Mouse (Mus musculus) lung, postnatal 0 days (tissue): ENCODE results near the gene Lypd5. TPM values are rescaled to one million over a fixed set of nuclear protein-coding genes. Genes with fewer than 3 reads are reported as not detected.

ENCODE experiments used
- ATAC-seq: fragments of 200-750 bp; cut with Nextera tagmentation; 2 replicates; pipeline ENCODE4 v1.8.0; 2017; ENCODE audit warnings: moderate library complexity
- DNase-seq: peaks from one replicate; pipeline ENCODE4 v3.0.0-alpha.2; 2016; ENCODE audit warnings: low spot score
- H3K27ac ChIP-seq: fragments of 300-500 bp; sonication (generic); 2 replicates; pipeline ENCODE4 v1.5.1; 2014; ENCODE audit warnings: antibody characterized with exemption, mild to moderate bottlenecking, low read length, mixed read lengths
- H3K27me3 ChIP-seq: fragments of 300-500 bp; sonication (generic); replicated peaks from 2 replicates; pipeline ENCODE4 v1.6.1; 2014; ENCODE audit warnings: low read length, mixed read lengths; ENCODE audit not compliant: insufficient read depth
- H3K36me3 ChIP-seq: fragments of 300-500 bp; sonication (generic); 2 replicates; pipeline ENCODE4 v1.6.1; 2014; ENCODE audit warnings: low read length, mixed read lengths; ENCODE audit not compliant: insufficient read depth
- H3K4me1 ChIP-seq: fragments of 300-500 bp; sonication (generic); 2 replicates; pipeline ENCODE4 v1.6.1; 2014; ENCODE audit warnings: antibody characterized with exemption, low read depth, low read length, mixed read lengths; ENCODE audit not compliant: insufficient read depth
- H3K4me2 ChIP-seq: fragments of 300-500 bp; sonication (generic); replicated peaks from 2 replicates; pipeline ENCODE4 v1.6.1; 2014; ENCODE audit warnings: low read depth, mild to moderate bottlenecking, low read length, moderate library complexity, mixed read lengths
- H3K4me3 ChIP-seq: fragments of 300-500 bp; sonication (generic); 2 replicates; pipeline ENCODE4 v1.5.1; 2014; ENCODE audit warnings: low read depth, low read length
- H3K9ac ChIP-seq: fragments of 300-500 bp; sonication (generic); replicated peaks from 2 replicates; pipeline ENCODE4 v1.6.1; 2014; ENCODE audit warnings: low read depth, mild to moderate bottlenecking
- H3K9me3 ChIP-seq: fragments of 300-500 bp; sonication (generic); 2 replicates; pipeline ENCODE4 v1.6.1; 2016; ENCODE audit warnings: low read length, mixed read lengths
- CTCF ChIP-seq: IDR thresholded peaks from 2 replicates; pipeline ENCODE4 v1.5.1; 2016; ENCODE audit warnings: antibody characterized with exemption, mild to moderate bottlenecking
- EP300 ChIP-seq: IDR thresholded peaks from 2 replicates; pipeline ENCODE4 v1.6.1; 2016; ENCODE audit warnings: antibody characterized with exemption, mild to moderate bottlenecking, control low read depth
- WGBS: fragments of 180-500 bp; shearing (Covaris S2); extraction: QIAGEN DNeasy Blood & Tissue Kit; methylation state at CpG from one replicate; pipeline ENCODE4 v1.1.7; 2014; 5-methylcytosine and 5-hydroxymethylcytosine counted together
- polyA plus RNA-seq: library from polyadenylated mRNA; unstranded; fragments of >200 nt; fragmentation: Nextera tagmentation; extraction: Ambion mirVana; gene quantifications from 2 replicates; pipeline ENCODE4 v1.2.1, GENCODE M21; 2015

Lypd5 gene
- polyA plus RNA-seq, 1 experiment from 2014 or later, result not detected

DNA sequence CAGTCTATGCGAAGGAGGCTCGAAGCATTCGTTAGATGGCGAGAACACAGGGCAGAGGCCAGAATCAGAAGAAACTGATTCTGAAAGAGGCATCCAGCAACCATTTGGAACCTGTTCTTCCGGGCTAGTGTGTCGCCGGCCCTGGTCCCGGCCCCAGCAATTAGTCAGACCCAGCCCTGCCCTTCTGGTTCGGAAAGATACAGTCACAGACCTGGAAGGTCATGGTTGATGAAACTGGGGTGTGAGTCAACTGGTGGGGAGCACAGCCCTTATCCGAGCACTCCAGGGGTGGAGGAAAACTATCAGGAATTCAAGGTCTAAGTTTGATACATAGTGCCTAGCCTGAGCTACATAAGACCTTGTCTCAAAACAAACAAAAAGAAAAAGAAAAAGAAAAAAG is 7.1 kb downstream of the Lypd5 start:
- H3K4me1 ChIP-seq, result no peaks in the 10 kb centered on the region
- H3K27ac ChIP-seq, result no peak overlapping the region
- H3K27me3 ChIP-seq, result no peaks in the 10 kb centered on the region
- DNase-seq (no peak), ATAC-seq (no peak)
- H3K36me3 ChIP-seq, result no peaks in the 10 kb centered on the region
- no peak for TF ChIP-seq CTCF
- H3K9ac ChIP-seq, result no peak overlapping the region
- H3K4me3 ChIP-seq, result no peak overlapping the region
- WGBS, result 77% methylated on average over 10 of the region's 10 CpGs
- H3K4me2 ChIP-seq, result no peak overlapping the region
- no peaks in the 10 kb centered on the region for H3K9me3 ChIP-seq

- DNase-seq (no peak), ATAC-seq (no peak)
- Histone ChIP-seq H3K4me2 (no peak overlapping the region), H3K27ac (no peak overlapping the region), H3K4me3 (no peak overlapping the region), H3K9me3 (no peaks in the 10 kb centered on the region), H3K36me3 (no peaks in the 10 kb centered on the region), H3K27me3 (no peaks in the 10 kb centered on the region), H3K9ac (no peak overlapping the region), H3K4me1 (no peaks in the 10 kb centered on the region)
- TF ChIP-seq CTCF (peak; percentile 52), EP300 (no peak)
- 45% methylated on average over 4 of the region's 4 CpGs for WGBS
Observed at GRCm38 (mm10) chr7:24357899-24358298, 8.9 kb downstream of the Lypd5 start.

DNA sequence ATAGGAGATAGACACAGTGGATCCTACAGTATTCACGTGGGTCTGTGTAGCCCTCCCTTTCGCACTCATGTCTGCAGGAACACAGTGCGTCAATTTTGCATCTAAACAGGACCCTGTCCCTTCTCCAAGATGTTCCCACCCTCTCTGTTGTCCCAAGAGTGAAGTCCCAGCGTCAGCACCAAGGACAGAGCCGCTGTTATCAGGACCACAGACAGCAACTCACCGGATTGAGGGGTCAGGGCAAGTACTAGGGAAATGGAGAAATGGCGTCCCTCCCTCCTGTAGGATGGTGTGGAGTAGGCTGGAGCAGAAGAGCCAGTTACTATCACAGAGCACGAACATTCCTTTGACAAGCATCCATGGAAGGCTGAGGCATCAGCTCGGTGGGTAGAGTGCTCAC is 10.3 kb downstream of the Lypd5 start:
- Histone ChIP-seq H3K27me3 (no peaks in the 10 kb centered on the region), H3K9ac (no peak overlapping the region), H3K27ac (no peak overlapping the region), H3K9me3 (no peaks in the 10 kb centered on the region), H3K36me3 (no peaks in the 10 kb centered on the region), H3K4me3 (no peak overlapping the region), H3K4me1 (no peaks in the 10 kb centered on the region), H3K4me2 (no peak overlapping the region)
- no peak for TF ChIP-seq EP300
- TF ChIP-seq CTCF, result no peak
- DNase-seq, result peak; percentile 11
- 14% methylated on average over 9 of the region's 9 CpGs for WGBS
- ATAC-seq, result no peak

- no peak for DNase-seq
- Histone ChIP-seq H3K9me3 (no peaks in the 10 kb centered on the region), H3K4me2 (no peak overlapping the region), H3K27ac (no peak overlapping the region), H3K4me3 (no peak overlapping the region), H3K4me1 (peaks cover 2% of the 10 kb centered on the region; the same call in 1 of the 2 replicates), H3K9ac (no peak overlapping the region), H3K27me3 (no peaks in the 10 kb centered on the region; the same call in 1 of the 2 replicates), H3K36me3 (no peaks in the 10 kb centered on the region)
- no peak for ATAC-seq
- no peak for TF ChIP-seq EP300
- TF ChIP-seq CTCF, result peak; percentile 28
- WGBS, result 58% methylated on average over 4 of the region's 4 CpGs
Observed at GRCm38 (mm10) chr7:24361001-24361400, 12.0 kb downstream of the Lypd5 start.

GRCm38 (mm10) chr7:24363228-24363627 is 14.2 kb downstream of the Lypd5 start:
- Histone ChIP-seq H3K4me2 (no peak overlapping the region), H3K9me3 (no peaks in the 10 kb centered on the region), H3K27me3 (no peaks in the 10 kb centered on the region; the same call in 1 of the 2 replicates), H3K4me1 (peaks cover 2% of the 10 kb centered on the region; the same call in 1 of the 2 replicates), H3K9ac (no peak overlapping the region), H3K27ac (no peak overlapping the region), H3K4me3 (no peak overlapping the region), H3K36me3 (no peaks in the 10 kb centered on the region)
- no peak for ATAC-seq
- TF ChIP-seq EP300, result no peak
- TF ChIP-seq CTCF, result peak; percentile 56
- DNase-seq, result no peak
- 30% methylated on average over 7 of the region's 7 CpGs for WGBS

GRCm38 (mm10) chr7:24364827-24365226 is 15.8 kb downstream of the Lypd5 start:
- Histone ChIP-seq H3K27ac (no peak overlapping the region), H3K4me3 (no peak overlapping the region), H3K27me3 (no peaks in the 10 kb centered on the region; the same call in 1 of the 2 replicates), H3K9me3 (no peaks in the 10 kb centered on the region), H3K36me3 (no peaks in the 10 kb centered on the region), H3K9ac (no peak overlapping the region), H3K4me2 (no peak overlapping the region), H3K4me1 (peaks cover 2% of the 10 kb centered on the region; the same call in 1 of the 2 replicates)
- ATAC-seq, result peak; percentile 59
- 18% methylated on average over 10 of the region's 10 CpGs for WGBS
- DNase-seq, result peak; percentile 79
- TF ChIP-seq CTCF, result peak; percentile 92
- TF ChIP-seq EP300, result no peak
